Mouse (Mus musculus) ES-Bruce4 (cell line): ENCODE measurements around the gene Hdac5. TPM values are rescaled to one million over a fixed set of nuclear protein-coding genes. Genes with fewer than 3 reads are reported as not detected.

ENCODE experiments used
- H3K27ac ChIP-seq: 2 replicates; pipeline ENCODE4 v1.5.1; 2012; ENCODE audit warnings: low read length, inconsistent platforms; ENCODE audit not compliant: insufficient read depth
- H3K27me3 ChIP-seq: 2 replicates; pipeline ENCODE4 v1.6.1; 2012; ENCODE audit warnings: mild to moderate bottlenecking, low read length, inconsistent platforms; ENCODE audit not compliant: control insufficient read depth, poor library complexity, insufficient read depth, severe bottlenecking
- H3K36me3 ChIP-seq: 2 replicates; pipeline ENCODE4 v1.6.1; 2012; ENCODE audit warnings: inconsistent platforms, mild to moderate bottlenecking, low read length, moderate library complexity; ENCODE audit not compliant: control insufficient read depth, poor library complexity, insufficient read depth, severe bottlenecking
- H3K4me1 ChIP-seq: one replicate; pipeline ENCODE4 v1.8.1; 2011; ENCODE audit warnings: low read length; ENCODE audit not compliant: control insufficient read depth, insufficient read depth
- H3K4me3 ChIP-seq: 2 replicates; pipeline ENCODE4 v1.5.1; 2011; ENCODE audit warnings: low read depth, mild to moderate bottlenecking, low read length
- H3K9ac ChIP-seq: 2 replicates; pipeline ENCODE4 v1.6.1; 2012; ENCODE audit warnings: low read depth, mild to moderate bottlenecking, inconsistent platforms; ENCODE audit not compliant: poor library complexity, severe bottlenecking
- H3K9me3 ChIP-seq: replicated peaks from 2 replicates; pipeline ENCODE4 v1.6.1; 2012; ENCODE audit warnings: mild to moderate bottlenecking, low read length, inconsistent platforms; ENCODE audit not compliant: control insufficient read depth, poor library complexity, insufficient read depth, severe bottlenecking
- CTCF ChIP-seq: IDR thresholded peaks from one replicate; pipeline ENCODE4 v1.8.1; 2011; ENCODE audit warnings: low read depth, low read length
- EP300 ChIP-seq: IDR thresholded peaks from 2 replicates; pipeline ENCODE4 v1.6.1; 2011; ENCODE audit warnings: low read depth, low read length; ENCODE audit not compliant: insufficient read depth
- POLR2A ChIP-seq: IDR thresholded peaks from one replicate; pipeline ENCODE4 v1.8.1; 2011; ENCODE audit warnings: low read length; ENCODE audit not compliant: insufficient read depth
- polyA plus RNA-seq: library from polyadenylated mRNA; stranded (reverse); fragments of >200 nt; gene quantifications from 2 replicates; pipeline ENCODE4 v1.2.4, GENCODE M21; 2011; ENCODE audit warnings: low read depth; ENCODE audit not compliant: missing spikeins, insufficient read depth, insufficient read length

Hdac5 gene
- polyA plus RNA-seq, 1 experiment: 41.2 TPM

DNA sequence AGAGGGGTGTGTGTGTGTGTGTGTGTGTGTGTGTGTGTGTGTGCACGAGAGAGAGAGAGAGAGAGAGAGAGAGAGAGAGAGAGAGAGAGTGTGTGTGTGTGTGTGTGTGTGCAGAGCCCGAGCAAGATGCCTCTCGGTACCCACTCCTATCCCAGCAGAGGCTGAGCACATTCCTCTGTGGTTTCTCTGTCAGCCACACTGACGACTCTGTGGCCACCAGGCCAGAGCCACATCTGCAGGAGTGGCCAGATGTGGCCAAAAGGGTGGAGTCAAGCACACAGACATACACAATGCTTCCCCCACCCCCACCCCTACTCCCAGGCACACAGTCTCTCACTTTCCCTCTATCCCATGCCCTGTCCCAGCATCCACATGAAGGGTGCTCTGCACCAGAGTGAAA, 21.1 kb downstream of the Hdac5 start:
- TF ChIP-seq CTCF (no peak), POLR2A (no peak), EP300 (no peak)
- Histone ChIP-seq H3K36me3 (0 out of 2 replicates have a peak, but pooled peaks cover 4% of the 10 kb centered on the region), H3K9me3 (no peaks in the 10 kb centered on the region), H3K4me3 (no peak overlapping the region), H3K9ac (no peak overlapping the region), H3K27me3 (no peaks in the 10 kb centered on the region), H3K27ac (no peak overlapping the region), H3K4me1 (peaks cover 3% of the 10 kb centered on the region)

- no peak overlapping the region for H3K4me3 ChIP-seq
- TF ChIP-seq EP300 (no peak), POLR2A (no peak), CTCF (no peak)
- H3K4me1 ChIP-seq: peaks cover 3% of the 10 kb centered on the region
- H3K36me3 ChIP-seq: 0 out of 2 replicates have a peak, but pooled peaks cover 4% of the 10 kb centered on the region
- no peak overlapping the region for H3K9ac ChIP-seq
- no peaks in the 10 kb centered on the region for H3K9me3 ChIP-seq
- H3K27ac ChIP-seq: no peak overlapping the region
- H3K27me3 ChIP-seq: no peaks in the 10 kb centered on the region
Observed at GRCm38 (mm10) chr11:102207825-102208777, 21.9 kb downstream of the Hdac5 start.

DNA sequence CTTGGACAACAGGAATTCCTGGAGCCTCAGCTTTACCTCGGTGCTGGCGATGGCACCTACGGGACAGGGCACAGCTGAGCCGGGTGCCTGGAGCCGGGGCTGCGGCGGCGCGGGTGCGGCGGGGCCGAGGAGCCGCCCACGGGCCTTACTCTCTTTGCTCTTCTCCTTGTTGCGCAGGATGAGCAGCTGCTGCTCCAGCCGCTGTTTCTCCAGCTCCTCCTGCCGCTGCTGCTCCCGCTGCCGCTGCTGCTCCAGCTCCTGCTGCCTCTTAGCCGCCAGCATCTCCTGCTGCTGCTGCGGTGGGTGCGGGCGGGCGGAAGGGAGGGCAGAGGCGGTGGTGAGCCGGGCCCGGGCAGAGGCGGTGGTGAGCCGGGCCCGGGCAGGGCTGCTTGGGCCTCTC, 23.5 kb downstream of the Hdac5 start:
- Histone ChIP-seq H3K27ac (no peak overlapping the region), H3K9ac (peak overlapping the region; percentile 60), H3K4me3 (peak overlapping the region; percentile 38), H3K36me3 (0 out of 2 replicates have a peak, but pooled peaks cover 4% of the 10 kb centered on the region), H3K27me3 (no peaks in the 10 kb centered on the region), H3K9me3 (no peaks in the 10 kb centered on the region), H3K4me1 (peaks cover 4% of the 10 kb centered on the region)
- TF ChIP-seq EP300 (no peak), POLR2A (no peak), CTCF (no peak)

DNA sequence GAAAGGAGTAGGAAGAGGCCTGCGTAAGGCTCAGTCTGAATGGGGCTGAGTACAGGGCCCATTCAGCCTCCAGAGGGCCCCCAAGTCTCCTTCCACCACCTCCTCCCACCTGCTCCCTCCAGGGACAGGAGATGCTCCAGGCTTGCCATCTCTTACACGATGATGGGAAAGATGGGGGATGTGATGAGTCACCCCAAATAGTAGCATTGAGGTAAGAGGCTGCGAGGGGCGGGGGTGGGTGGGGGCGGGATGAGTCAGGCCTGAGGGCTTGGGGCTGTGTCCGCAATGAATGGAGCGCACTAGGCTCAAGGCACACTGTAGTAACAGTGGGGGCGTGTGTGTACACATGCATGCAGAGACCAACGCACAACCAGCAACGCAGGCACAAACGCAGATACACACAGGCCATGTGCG, 28.6 kb downstream of the Hdac5 start:
- Histone ChIP-seq H3K9ac (no peak overlapping the region), H3K27ac (no peak overlapping the region), H3K4me3 (no peak overlapping the region), H3K27me3 (no peaks in the 10 kb centered on the region), H3K36me3 (0 out of 2 replicates have a peak, but pooled peaks cover 4% of the 10 kb centered on the region), H3K9me3 (no peaks in the 10 kb centered on the region), H3K4me1 (peaks cover 2% of the 10 kb centered on the region)
- TF ChIP-seq POLR2A: no peak
- peak; percentile 36 for TF ChIP-seq CTCF

GRCm38 (mm10) chr11:102199856-102200255, 30.1 kb downstream of the Hdac5 start:
- TF ChIP-seq CTCF (no peak), POLR2A (no peak), EP300 (no peak)
- H3K36me3 ChIP-seq: 0 out of 2 replicates have a peak, but pooled peaks cover 4% of the 10 kb centered on the region
- H3K9ac ChIP-seq: no peak overlapping the region

DNA sequence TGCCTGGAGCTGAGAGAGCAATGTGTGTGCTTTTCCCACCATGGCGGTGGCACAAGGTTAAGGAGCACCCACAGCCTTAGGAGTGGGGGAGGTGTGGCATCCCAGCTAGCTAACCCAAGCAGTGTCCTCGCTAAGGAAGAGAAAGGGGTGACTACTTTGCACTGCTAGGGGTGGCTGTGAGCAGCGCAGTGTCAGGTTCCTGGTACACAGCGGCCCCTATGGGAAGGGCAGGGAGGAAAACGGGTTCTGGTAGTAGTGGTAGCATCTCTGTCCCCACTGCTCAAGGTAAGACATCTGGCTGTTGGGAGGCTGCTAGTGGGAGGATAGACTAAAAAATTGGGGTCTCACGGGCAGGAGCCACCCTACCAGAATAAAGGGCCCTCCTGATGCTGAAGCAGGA, 31.7 kb downstream of the Hdac5 start:
- H3K27ac ChIP-seq: no peak overlapping the region
- peaks cover 2% of the 10 kb centered on the region for H3K4me1 ChIP-seq
- no peak overlapping the region for H3K9ac ChIP-seq
- no peaks in the 10 kb centered on the region for H3K9me3 ChIP-seq
- H3K27me3 ChIP-seq: no peaks in the 10 kb centered on the region
- TF ChIP-seq CTCF (no peak), POLR2A (no peak), EP300 (no peak)
- no peak overlapping the region for H3K4me3 ChIP-seq
- H3K36me3 ChIP-seq: 0 out of 2 replicates have a peak, but pooled peaks cover 2% of the 10 kb centered on the region

More at GRCm38 (mm10) chr11:102199856-102200255, 30.1 kb downstream of the Hdac5 start:
- H3K4me1 ChIP-seq: peaks cover 2% of the 10 kb centered on the region
- H3K27me3 ChIP-seq: no peaks in the 10 kb centered on the region
- H3K27ac ChIP-seq: no peak overlapping the region
- H3K4me3 ChIP-seq: no peak overlapping the region
- no peaks in the 10 kb centered on the region for H3K9me3 ChIP-seq
